Mouse (Mus musculus) layer of hippocampus, adult 8-10 months (tissue): ENCODE measurements at regions not wholly inside any gene's neighbourhood (a gene's known extent, or its start where the extent isn't known, plus 50 kb on each side); places are given as distances from the start of the nearest gene placed in this dataset.

Experiments
- DNase-seq, 2 experiments: peaks; one replicate each; pipeline ENCODE4 v3.0.0; 2022; ENCODE audit warnings: low spot score in 2 of 2

DNA sequence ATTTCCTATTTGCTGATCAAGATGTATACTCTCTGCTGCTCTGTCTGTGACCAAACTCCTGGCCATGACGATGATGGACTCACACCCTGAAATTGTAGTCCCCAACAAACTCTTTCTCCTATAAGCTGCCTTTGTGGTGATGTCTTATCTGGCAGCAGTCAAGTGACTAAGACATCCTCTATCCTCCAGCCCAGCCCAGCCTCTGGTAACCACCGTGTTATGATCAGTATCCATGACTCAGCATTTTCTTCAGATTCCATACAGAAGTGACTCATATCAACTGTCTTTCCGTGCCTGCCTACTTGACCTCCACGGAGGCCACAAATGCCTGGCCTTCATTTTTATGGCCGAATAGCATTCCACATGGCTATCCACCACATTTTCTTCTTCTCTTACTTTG is 124.5 kb upstream of the Sox2 start:
- DNase-seq = no peak

DNA sequence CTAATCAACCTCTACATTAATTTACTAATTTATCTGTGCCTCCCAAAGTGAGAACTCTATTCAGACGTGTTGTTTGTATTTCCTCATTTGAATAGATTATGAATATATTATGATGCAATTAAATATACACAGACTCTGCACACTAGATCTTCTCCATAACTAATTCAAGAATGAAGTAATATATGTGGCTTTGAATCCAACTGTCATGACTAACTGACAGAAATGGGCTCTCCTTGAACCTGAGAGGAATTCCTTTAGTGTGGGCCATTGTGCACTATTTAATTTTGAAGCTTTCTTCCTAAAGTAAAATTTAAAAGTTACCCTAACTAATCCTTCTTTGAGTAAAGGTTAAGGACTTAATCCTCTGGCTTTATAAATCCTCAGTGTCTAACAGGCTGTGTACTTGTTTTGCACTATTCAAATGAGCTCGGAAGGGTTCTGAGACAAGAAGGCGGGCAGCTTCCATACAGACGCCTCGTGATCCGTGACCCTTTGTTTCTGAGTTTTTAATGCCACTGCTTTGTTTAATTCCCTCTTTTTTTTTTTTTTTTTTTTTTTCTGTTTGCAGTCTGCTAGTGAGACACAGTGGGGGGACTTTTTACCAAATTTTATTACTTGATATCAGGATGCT is 128.0 kb upstream of the Sox2 start:
- no peak for DNase-seq

DNA sequence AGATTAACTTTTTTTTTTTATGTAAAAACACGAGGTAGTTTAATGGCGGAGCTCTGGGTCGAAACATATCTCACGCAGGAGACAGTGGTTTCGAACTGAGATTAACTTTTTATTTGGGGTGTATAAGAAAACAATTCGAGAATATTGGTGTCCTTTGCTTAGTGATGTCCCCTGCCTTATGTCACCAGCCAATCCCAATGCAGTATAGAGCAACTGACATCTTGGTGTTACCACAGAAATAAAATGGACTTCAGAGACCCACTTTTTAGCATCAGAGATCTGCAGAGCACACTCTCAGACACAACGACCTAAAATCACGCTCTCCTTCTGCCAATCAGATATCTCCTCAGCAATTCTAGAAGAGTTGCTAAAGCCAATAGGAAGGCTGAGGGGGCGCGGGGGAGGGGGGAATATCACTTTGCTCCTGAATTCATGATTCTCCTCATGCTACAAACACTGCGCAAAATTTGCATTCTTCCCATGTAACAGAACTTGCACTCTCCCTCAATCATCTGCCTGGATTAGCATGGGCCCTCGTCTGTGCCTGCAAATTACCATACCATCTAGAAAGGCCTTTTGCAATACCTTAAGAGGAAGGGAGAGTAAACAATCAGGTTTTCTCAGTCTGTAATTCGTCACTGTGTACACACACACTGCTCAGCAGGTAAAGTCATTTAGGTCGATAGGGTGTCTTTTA is 128.7 kb upstream of the Sox2 start:
- DNase-seq = no peak

DNA sequence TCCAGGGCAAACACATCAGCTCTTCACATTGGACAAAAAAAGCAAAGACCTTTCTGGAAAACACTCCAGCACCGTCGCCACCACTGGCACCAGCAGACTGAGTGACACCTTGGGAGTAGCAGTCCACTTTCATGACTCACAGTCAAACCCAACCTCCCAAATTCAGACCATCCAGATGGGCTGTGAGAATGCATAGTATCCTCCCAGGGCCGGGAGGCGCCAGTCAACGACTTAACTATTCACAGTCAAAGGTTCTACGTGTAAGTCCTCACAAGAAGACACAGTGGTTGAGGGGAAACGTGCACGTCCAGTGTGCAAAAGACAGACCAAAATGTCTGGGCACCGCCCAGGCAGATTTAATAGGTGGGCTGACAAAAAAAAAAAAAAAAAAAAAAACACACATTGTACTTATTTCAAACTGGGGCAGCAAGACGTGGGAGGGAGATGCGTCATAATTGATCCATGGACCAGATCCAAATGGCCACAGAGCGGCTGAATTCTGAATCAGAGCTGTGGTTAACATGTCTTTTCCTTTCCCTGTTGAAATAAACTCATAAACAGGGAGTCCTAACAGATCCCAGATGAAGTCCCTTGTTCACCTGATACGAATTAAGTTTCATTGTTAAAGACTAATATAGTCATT is 137.6 kb upstream of the Sox2 start:
- DNase-seq = no peak

DNA sequence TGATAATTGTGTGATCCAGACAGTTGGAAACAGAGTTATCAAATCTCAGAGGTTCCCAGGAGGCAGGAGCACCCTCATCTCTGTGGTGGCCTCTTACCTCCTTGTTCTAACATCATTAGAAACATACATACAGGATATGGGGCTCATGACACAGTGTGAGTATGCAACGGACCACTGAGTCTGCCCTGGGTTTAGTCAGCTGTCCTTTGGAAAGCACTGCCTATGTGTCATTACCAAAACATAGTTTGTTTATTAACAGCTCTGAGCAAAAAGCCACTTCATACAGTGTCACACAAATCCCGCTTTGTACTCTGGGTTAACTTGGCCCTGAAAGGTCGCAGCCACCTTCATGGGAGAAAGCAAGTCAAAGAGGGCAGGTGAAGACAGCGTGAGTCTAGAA is 139.5 kb upstream of the Sox2 start:
- no peak for DNase-seq

DNA sequence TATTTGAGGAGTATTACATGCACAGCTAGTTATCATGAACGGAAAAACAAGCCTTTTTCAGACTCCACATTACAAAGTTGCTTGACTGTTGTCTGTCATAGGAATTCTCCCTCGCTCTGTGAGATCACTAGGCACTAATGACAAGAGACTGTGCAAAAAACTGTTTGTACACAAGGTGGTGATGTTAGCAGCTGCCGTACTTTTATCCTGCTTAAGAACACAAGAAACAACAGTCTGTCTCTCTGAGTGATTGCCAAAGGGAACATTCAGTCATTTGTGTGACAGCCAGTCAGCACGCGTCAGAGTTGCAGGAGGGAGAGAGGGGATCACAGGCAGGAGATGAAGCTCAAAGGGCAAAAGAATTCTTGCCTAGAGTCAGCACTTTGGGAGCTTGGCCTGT is 141.0 kb upstream of the Sox2 start:
- peak; percentile 11 to 14 for DNase-seq

DNA sequence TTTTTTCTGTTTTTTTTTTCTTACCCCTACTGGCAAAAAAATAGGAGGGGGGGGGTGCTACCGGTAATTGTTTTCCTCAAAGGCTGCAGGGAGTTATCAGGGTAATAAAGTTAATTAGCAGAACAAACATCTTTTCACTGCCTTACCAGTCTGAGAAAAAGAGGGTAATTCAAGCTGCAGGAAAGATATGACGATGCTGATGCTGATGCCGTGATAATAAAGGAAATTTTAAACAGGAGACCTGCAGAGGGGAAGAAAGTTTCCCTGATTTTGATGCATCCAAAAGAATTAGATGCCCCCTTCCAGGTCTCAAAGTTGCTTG is 145.7 kb upstream of the Sox2 start:
- no peak for DNase-seq

DNA sequence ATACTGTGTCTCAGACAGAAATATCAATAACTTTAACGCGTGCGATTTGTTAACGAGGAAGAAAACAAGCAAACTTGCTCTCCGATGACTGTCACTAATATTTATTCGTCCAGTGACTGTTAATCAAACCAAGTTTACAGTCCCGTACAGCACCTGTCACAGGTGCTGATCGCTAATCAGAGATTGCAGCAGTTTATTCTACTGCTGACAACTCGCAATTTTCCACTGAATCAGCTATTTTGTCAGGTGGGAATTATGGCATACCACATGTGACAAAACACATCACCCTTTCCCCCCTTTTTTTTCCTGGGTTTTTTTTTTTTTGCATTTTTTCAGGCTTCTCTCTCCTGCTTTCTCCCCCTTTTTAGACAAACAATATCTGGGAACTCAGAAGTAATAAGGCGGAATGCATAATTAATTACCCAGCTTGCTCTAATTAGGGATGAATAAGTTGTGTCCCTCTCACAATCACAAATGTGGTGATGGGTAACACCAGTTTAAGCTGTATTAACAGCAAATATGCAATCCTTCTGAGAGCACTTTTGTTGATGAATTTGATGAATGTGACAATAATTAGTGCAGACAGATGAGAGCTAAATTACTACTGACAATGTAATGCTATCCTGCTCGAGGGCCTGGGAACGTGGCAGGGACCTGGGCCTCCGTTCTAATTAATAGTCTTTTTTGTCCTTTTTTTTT is 146.2 kb upstream of the Sox2 start:
- no peak for DNase-seq

DNA sequence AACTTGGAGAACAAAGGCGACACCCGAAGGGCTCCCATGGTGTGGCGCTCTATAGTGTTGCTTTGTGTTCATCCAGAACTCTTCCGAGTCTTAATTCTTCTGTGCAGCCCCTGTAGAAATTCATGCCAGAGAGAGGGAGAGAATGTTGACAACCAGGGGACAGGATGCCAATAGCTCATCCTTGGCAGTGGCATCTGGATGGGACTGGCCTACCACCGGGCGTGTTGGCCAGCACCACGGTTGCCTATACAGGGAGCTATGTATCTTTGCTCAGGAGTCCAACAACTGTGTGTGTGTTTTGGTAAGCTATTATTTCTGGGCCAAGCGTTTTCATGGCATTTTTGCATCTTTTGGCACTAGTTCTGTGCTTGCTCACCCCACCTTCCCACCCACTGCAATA is 153.4 kb upstream of the Sox2 start:
- DNase-seq = no peak

DNA sequence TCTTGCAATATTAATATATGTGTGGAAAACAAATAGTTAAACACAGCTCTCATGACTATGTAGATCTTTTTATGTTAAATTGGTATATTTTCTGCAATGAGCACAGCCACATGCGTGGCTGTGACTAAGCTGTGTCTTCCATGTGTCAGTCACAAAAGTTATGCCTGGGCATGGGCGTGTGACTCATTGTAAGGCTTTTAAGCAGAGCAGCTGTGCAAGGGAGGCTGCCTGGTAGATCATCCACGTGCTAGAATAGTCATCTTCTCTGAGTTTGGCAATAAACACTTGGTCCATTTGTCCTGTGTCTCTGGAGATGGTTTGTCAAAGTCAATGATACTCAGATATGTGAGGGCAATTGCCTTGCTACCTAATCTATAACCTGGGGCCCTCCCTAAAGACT is 154.6 kb upstream of the Sox2 start:
- DNase-seq = peak; percentile 30 to 33

DNA sequence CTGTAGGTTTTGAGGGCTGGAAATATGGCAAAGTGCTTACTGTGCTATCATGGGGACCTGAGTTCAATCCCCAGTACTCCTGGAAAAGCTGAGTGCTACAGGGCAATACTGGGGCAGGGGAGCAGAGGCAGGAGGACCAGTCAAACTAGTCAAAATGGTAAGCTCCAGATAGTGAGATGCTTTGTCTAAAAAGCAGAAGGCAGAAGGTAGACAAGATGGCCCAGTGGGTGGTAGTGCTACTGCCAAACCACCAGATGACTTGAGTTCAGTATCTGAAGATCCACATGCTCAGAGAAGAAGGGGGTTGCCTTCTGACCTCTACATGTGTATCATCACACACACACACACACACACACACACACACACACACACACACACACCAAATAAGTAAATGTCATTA is 156.3 kb upstream of the Sox2 start:
- no peak for DNase-seq

DNA sequence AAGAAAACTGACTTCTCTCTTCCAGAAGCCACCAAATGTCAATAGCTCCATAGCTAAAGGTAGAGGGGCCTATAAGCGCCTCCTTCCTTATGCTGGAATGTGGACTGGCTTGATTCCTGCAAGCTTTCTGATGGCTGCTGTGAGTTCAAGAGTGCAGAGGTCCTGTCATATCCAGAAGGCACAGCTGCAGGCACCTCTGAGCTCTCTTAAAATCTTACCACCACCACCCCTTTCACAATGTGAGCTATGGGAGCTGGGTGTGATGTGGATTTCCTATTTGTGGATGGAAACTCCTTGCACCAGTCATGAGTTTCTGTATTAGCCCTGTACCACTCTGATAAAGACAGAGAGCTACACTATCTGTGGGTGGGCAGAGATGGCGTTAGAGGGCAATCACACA is 161.2 kb upstream of the Sox2 start:
- no peak for DNase-seq

DNA sequence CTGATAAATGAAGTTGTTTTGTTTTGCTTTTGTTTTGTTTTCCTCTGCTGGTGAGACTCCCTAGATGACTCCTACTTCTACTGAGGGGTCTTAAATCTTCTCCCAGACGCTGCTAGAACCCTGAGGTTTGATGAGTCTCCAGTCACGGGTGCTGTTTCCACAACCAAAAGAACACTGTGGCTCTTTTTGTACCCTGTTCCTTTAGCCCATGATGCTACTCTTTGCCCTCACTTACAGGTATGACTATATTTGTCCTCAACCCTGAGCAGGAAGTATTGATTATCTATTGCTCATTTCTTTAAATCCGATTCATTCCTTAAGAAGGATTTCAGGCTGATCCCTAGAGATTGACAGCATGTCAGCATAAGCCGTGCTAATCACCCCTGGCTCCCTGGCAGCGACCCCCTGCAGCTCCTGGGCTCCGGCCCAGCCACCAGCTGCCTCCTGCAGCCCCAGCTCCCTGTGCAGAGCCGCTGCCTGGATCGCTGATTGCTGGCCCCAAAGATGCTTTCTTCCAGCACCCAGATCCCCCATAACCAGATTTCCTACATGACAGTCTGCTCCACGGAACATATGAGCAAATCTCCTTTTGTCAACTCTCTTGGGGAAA is 163.7 kb upstream of the Sox2 start:
- no peak for DNase-seq

DNA sequence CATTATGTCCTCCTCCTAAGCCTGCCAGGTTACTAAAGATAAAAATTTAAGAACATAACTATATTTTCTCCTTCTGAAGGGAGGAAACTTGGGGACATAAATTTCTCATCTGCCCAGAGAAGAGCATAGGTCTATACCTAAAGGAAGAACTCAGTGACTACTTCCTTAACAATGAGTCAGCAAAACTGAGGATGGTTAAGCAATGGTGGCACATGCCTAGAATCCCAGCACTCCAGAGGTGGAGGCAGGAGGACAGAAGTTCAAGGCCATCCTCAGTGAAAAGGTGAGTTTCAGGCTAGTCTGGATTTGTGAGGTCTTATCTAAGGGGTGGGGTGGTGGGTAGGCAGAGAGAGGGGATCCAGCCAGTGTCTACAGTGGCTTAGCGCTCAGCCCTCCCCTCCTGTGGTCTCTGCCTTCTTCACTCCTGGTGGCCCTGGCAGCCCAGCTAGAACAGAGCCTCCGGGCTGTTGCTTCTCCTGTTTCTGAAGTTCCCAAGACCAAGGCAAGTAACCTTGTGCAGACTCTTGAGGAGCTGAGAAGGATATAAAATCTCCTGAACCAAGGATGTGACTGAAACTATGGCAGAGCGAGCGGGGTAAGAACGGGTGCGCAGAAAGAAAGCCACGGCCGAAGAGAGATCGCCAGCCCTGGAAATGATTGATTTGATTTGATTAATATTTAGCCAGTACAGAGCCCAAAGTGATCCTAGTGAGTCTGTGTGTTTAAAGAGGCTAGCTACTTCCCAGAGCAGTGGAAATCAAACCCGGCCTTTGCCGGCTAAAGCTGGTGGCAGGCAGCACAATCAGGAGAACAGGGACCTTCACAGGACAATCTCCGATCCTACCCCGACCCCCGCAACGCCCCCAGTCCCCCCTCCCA is 164.6 kb upstream of the Sox2 start:
- DNase-seq = no peak

DNA sequence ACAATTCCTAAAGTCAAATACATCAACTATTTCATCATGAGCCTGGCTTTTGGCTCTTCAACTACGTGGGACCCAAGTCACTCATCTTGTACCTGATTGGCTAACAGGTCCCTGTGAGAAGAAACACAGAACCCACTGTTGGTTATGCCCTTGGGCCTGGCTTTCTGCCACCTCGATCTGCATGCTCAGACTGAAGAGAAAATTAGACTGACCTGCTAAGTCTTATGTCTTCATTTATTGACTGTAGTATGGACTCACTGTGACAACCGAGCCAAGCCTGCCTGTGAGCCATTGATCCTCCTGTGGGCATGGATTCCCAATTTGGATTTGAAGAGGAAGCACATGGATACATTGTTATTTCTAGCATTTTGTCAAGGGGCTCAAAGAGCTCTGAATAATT is 166.3 kb upstream of the Sox2 start:
- no peak for DNase-seq

DNA sequence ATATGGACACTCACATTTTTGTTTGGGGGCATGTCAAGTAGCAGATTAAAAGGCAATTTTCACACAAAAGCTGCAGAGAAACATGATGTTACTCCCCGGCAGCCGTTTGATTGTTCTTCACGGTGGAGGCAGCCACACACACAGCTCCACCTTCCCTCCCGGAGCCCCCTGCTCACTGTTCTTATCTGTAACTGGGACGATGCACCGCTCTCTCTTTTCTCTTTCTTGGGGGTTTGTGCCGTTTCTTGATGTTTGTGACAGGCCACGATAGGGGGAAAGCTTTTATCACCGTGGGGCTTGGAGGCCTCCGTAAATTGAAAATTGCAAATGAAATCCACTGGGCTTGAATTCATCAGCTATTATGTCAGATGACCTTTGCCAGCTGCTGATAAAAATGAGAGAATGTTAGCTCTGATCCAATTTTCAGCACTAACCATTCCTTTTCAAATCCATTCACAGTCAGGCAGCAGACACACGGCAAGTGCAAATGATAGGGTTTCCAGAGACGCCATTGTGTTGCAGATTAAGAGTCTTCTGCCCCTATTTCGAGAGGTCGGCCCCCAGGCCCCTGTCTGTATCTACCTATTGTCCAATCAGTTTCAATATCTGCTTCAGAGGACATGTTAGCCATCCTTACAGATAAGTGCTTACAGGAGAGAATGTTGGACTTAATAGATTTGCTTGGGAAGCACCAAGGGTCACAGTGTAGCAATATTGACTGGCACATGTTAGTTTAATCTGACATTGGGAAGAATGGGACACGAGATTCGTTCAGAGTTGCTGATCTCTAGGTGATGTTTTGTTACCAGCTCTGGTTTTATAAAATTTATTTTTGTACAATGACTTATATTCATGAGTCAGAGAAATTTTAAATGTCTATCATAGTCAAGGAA is 168.1 kb upstream of the Sox2 start:
- DNase-seq = no peak

DNA sequence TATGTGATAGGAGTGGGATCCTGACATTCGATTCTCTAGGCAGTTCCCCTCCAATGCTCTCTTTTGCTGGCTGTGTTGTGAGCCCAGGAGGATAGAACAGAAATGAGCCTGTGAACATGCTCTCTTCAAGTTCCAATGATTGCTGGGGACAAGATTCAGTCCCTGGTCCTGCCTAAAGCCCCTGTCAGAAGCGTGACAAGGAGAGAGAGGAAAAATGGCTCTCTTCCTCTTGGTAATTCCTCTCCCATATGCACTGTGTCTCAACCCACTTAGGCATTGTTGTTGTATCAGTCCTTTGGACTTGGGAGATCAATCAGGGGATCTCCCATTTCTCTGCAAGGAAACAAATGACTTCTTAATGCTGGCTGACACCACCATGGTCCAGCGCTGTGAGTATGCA is 168.9 kb upstream of the Sox2 start:
- DNase-seq = no peak

DNA sequence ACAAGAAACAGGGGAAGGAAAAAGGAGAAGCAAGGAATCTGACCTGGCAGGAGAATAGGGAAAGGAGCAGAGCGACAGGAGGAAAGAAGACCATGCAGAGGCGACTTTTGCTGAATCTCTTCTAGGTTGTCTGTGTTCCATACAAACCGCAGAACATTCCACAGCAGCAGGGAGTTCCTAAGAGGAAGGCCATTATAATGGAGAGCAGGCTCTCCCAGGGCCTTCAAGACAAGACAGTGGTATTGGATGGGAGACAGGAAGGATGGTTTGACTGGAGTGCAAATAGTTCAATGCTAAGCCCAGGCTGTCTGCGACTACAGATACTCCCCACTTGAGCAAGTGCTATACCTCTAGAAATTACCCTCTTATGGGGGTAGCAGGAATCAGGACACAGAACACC is 176.1 kb upstream of the Sox2 start:
- no peak for DNase-seq

DNA sequence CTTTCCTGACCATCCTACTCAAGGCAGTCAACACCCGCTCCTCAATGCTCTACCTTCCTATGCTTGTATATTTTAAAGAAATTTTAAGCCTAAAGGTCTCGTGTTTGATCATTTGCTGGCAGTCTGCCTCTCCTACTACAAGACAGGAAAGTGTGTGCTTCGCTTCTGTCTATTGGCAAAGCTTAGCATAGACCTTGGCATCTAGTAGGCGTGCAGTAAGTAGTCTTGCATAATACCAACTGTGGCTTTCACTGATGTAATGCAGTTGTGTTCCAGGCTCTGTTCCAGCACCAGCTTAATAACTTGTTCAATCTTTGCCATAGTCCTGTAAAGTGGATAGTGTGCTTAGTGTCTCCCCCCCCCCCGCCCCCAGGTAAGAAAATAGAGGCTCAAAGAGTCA is 179.5 kb upstream of the Sox2 start:
- DNase-seq = no peak

DNA sequence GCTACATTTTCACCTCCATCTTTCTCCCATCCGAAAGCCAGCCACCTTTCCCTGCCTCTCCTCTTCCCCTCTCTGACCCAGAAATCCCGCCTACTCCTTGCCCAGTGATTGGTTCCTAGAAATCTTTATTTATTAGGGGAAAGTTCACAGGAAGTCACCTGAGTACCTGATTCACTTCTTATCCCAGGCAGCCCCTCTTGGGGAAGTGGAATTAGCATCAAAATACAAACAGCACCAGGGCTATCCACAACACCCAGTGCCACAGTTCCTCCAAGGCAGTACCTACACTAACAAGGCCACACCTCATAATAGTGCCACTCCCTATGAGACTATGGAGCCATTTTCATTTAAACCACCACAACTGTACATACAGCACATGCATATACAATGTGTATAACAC is 180.3 kb upstream of the Sox2 start:
- no peak for DNase-seq
